Mouse (Mus musculus) liver, adult 10 weeks (tissue): Measurements from ENCODE around the gene Dlg2. TPM values are rescaled to one million over a fixed set of nuclear protein-coding genes. Genes with fewer than 3 reads are reported as not detected.

Source experiments
- polyA plus RNA-seq: library from polyadenylated mRNA; stranded (reverse); fragments of 350-450 nt; fragmentation: Illumina TruSeq; extraction: RNeasy Lipid Tissue Mini Kit (QIAGEN cat#74804); gene quantifications from one replicate; pipeline ENCODE4 v1.2.3, GENCODE M21; 2014; ENCODE audit warnings: low read depth, low replicate concordance

Dlg2 gene
- polyA plus RNA-seq = 1.7 TPM

GRCm38 (mm10) chr7:90476313-90477245 lies at the start of gene Dlg2:
Gene Dlg2, plus strand, starts transcription at chr7:90476672.

GRCm38 (mm10) chr7:90442518-90443080 lies 33.9 kb upstream of the Dlg2 start, which contains the start of gene Crebzf:
Gene Crebzf, plus strand, starts transcription at chr7:90442729.

GRCm38 (mm10) chr7:90456845-90457468 lies 19.5 kb upstream of the Dlg2 start, which contains the start of gene Tmem126a:
Gene Tmem126a, minus strand, starts transcription at chr7:90457229.

GRCm38 (mm10) chr7:90475793-90476312 lies 619 bp upstream of the Dlg2 start, which contains the start of gene Tmem126b:
Gene Tmem126b, minus strand, starts transcription at chr7:90476001.

Other genes starting within 250 kb of the Dlg2 start
- gene Ccdc83, start 210.9 kb upstream of the Dlg2 start, polyA plus RNA-seq = not detected
- 1.0 TPM for gene Sytl2, start 174.4 kb upstream of the Dlg2 start, polyA plus RNA-seq
- gene Ccdc89, start 50.1 kb upstream of the Dlg2 start, polyA plus RNA-seq = not detected
- 68.7 TPM for gene Crebzf, start 33.9 kb upstream of the Dlg2 start, polyA plus RNA-seq
- 146 TPM for gene Tmem126a, start 19.4 kb upstream of the Dlg2 start, polyA plus RNA-seq
- gene Tmem126b, start 671 bp upstream of the Dlg2 start, polyA plus RNA-seq = 34.9 TPM